Mouse (Mus musculus): ENCODE measurements around the gene Pxn.
"Not testable (repeated sequence)": the region's sequence is repeated elsewhere in the genome, so short reads cannot be mapped to it uniquely, and the experiment has no call there.

Pxn gene

GRCm38 (mm10) chr5:115486726-115487125 is 19.8 kb upstream of the Pxn start:
- no peak for DNase-seq (ENCODE audit: low spot score)

GRCm38 (mm10) chr5:115487353-115487752 is 19.1 kb upstream of the Pxn start:
- DNase-seq (ENCODE audit: low spot score), result no peak

- no peak for DNase-seq (ENCODE audit: low spot score)
Measured at GRCm38 (mm10) chr5:115487942-115488580, 18.4 kb upstream of the Pxn start.

DNA sequence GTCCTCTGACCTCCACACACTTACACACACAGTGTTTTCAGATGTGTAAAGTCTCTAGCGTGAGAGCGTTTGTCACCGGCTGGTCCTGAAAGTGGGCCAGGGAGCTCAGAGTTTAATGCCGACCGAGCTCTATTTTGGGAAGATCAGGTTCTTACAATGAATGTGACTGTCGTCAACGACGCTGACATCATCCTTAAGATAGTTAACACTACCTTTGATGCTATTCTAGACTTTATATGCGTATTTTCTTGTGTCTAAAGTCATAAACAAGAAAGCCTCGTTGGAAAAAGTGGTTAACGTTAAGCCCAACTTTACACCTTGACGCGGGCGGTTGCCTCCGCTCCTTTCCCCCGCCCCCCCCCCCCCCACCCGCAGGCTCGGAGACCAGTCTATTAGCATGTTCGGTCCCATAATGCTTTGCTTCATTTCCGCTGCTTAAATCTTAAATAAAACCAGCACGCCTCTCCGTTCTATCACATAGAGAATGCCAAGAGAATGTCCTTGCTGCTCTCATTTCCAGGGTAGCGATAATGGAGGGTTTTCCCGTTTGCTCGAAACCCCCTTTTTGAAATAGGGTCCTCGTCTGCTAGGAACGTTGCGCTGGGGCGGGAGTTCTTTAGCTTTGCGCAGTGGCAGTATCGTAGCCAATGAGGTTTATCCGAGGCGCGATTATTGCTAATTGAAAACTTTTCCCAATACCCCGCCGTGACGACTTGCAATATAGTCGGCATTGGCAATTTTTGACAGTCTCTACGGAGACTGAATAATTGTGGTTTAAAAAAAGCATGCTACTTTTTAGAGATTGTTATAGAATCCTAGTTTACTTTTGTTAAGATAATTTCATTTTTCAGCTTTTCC is 17.4 kb upstream of the Pxn start:
- DNase-seq (ENCODE audit: low spot score), result peak; percentile 81

DNA sequence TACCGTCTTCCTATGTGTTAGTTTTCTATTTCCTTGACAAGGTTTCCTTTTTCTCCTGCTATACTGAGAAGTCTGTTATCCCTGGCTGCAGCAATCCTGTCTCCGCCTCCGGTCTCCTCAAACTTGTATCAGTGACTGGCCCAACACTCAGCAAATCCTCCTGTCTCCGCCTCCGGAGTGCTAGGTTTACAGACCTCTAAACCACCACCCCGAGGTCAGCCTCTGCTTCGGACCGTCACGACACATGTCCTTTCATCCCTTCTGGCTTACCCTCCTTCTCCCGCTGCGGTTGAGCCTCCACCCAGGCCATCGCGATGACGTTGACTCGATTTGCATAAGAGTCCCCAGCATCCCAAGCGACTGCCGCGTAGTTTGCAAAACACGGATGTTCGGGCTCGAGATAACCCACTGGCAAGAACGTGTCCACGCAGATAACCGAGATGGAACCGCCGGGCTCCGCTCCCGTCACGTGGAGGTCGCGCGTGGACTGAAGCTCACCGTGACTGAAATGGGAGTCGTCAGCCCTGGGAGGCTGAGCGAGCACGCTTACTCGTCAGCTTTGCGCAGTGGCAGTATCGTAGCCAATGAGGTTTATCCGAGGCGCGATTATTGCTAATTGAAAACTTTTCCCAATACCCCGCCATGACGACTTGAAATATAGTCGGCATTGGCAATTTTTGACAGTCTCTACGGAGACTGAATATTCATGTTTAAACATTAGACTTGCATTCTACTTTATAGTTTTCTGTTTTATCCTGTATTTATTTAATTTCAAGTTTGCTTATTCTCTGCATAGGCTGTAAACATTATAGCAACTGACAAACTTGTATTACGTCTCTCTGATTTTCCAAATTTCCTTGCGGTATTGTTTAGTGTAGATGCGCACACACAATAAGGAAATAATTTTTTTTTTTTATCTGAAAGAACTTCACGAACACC is 16.5 kb upstream of the Pxn start:
- peak; percentile 82 for DNase-seq (ENCODE audit: low spot score)

DNA sequence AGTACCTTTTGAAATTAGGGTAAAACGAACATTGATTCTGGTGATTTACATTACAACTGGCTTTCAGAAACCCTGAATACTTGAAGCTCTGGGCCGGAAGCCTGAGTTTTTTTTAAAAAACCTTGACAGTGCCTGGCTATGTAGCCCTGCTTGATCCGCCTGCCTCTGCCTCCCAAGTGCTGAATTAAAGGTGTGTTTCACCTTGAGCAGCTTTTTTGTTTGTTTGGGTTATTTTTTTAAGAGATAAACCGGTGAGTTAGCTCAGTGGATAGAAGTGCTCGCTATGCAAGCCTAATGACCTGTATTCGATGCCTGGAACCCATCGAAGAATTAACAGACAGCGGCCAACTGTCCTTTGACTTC is 15.9 kb upstream of the Pxn start:
- no peak for DNase-seq (ENCODE audit: low spot score)

DNA sequence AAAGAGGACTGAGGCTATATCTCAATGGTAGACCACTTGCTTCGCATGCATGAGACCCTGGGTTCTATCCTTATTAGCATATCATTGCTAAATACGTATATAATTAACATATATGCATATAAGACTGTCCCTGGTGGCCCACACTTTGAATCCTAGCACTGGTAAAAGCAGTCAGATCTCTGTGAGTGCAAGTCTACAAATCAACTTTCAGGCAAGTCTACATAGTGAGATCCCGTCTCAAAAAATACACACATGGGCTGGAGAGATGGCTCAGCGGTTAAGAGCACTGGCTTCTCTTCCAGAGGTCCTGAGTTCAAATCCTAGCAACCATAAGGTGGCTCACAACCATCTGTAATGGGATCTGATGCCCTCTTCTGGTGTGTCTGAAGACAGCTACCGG is 15.4 kb upstream of the Pxn start:
- no peak for DNase-seq (ENCODE audit: low spot score)

- DNase-seq (ENCODE audit: low spot score), result no peak
Measured at GRCm38 (mm10) chr5:115491771-115492322, 14.6 kb upstream of the Pxn start.

DNA sequence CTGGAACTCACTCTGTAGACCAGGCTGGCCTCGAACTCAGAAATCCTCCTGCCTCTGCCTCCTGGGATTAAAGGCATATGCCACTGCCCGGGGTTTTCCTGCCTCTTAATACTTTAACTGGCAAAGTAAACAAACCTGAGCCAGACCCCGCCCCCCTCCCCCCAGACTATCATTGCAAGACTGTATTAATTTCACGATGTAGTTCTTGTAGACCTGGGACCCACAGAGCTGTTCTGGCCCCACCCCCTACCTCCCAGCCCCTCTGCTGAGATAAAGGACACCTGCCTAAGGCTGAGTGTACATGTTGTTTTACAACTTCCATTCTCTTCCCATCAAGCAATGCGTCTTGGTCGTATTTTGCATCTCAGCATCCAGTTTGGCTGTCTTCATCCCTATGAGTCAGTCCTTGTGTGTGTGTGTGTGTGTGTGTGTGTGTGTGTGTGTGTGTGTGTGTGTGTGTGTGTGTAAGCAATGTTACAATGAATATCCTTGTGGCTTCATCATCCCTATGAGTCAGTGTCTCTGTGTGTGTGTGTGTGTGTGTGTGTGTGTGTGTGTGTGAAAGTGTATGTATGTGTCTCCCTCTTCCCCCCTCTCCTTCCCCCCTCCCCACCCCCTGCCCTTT is 13.7 kb upstream of the Pxn start:
- no peak for DNase-seq (ENCODE audit: low spot score)

GRCm38 (mm10) chr5:115493441-115493840 is 13.0 kb upstream of the Pxn start:
- no peak for DNase-seq (ENCODE audit: low spot score)

GRCm38 (mm10) chr5:115495618-115496017 is 10.9 kb upstream of the Pxn start:
- DNase-seq (ENCODE audit: low spot score), result not testable (repeated sequence)

GRCm38 (mm10) chr5:115497033-115497432 is 9.4 kb upstream of the Pxn start:
- DNase-seq (ENCODE audit: low spot score), result no peak

- DNase-seq (ENCODE audit: low spot score), result no peak
Measured at GRCm38 (mm10) chr5:115498307-115499240, 7.9 kb upstream of the Pxn start.

GRCm38 (mm10) chr5:115500383-115500935 is 6.0 kb upstream of the Pxn start:
- no peak for DNase-seq (ENCODE audit: low spot score)

DNA sequence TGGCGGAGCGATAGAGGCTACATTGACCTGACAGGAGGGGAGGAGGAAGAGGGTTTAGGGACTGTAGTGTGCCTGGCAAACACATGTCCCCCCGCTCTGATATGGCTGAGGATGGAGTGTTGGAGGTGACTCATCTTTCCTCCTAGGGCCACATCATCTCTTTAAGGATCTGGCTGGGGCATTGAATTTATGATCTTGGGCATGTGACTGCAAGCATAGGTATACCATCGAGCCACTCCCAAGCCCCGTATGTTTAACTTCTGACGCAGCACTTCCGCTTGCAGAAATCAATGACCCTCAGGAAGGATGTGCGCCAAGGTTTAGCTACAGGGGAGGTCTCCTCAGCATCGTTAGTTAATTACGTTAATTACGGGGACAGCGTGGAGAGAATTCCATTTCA is 3.4 kb upstream of the Pxn start:
- no peak for DNase-seq (ENCODE audit: low spot score)

DNA sequence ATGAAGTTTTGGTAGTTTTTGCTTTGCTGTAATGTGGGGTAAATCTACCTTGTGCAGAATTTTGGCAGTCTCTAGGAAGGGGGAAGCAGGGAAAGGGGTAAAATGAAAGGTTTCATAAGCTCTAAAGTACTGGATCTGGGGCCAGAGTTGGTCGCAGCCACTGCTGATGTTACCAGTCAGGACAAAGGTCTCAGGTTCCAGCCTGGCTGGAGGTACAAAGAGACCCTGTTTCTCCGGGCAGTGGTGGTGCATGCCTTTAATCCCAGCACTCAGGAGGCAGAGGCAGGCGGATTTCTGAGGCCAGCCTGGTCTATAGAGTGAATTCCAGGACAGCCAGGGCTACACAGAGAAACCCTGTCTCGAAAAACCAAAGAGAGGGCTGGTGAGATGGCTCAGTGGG is 859 bp upstream of the Pxn start:
- DNase-seq (ENCODE audit: low spot score), result not testable (repeated sequence)

DNA sequence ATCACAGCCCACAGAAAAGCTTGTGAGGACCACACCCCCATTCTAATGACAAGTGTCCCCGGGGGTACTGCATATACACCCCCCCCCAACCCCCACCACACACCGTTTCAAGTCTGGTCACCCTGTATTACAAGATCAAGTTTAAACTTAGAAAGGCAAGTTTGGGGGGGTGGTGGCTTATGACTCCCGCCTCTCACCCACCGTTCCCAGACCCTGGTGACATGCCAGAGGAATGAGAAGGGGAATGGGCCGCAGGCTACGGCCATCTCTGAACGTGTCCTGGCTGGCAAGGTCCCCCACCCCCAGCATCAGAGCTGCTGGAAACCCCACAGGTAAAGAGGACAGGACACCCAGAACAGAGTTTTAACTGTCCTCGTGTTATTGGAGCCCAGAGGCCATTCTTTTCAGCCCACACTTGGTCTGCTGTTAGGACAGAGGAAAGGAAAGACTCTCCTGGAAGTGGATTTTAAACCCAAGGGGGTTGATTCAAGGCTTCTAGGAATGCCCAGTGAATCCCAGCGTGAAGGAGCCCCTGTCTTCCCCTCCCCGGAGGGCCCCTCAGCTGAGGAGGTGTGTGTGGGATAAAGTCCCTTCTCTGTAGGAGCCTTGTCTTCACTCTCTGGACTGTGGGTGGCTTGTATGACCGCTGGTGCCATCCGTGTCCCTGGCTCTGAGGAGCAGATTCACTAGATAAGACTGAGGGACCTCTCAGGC is 948 bp downstream of the Pxn start:
- no peak for DNase-seq (ENCODE audit: low spot score)

DNA sequence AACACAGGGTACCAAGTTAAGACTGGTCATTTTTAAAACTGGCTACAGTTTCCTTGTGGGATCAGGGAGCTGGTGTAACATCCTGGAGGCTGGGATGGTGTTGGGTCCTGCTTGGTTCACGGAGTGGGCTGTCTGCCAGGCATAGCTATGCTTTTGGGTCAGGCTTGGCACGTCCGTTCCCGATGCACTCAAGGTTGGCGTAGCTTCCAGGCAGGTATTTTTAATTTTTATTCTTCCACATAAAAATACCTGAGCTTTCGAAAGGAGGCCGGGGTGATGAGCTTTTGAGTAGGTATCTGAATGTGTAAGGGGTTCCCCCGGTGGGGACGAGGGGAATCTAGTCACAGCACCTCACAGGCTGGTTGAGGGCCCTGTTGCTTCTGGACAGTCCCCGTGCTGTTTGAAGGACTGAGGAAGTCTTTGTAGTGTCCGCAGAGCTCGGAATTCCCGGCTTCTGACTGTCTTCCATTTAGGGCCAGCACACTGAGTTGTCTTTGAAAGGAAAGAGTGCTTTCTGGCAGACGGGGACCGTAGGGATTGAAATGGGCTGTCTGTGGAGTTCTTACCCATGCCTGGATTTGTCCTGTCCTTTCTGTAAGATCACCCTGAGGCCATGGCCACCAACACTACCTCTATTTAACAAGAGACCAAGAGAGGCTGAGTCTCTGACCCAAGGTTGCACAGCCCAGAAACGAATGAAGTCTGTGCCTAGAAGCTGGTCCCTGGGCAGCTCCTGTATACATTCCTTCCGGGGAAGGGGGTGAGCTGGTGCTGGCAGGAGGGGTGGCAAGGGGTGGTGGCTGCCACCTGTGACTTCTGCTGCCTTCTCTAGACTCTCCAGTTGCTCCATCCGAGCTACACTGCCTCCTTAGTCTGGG is 1.7 kb downstream of the Pxn start:
- no peak for DNase-seq (ENCODE audit: low spot score)

- DNase-seq (ENCODE audit: low spot score), result no peak
Measured at GRCm38 (mm10) chr5:115508859-115509147, 2.3 kb downstream of the Pxn start.
